Mouse (Mus musculus): ENCODE results near the gene Gpc6. TPM values are rescaled to one million over a fixed set of nuclear protein-coding genes. Genes with fewer than 3 reads are reported as not detected.

The Gpc6 gene
- polyA plus RNA-seq (2015; fragmentation: Nextera tagmentation; extraction: Ambion mirVana) = 66.2 and 66.3 TPM in 2 replicates

DNA sequence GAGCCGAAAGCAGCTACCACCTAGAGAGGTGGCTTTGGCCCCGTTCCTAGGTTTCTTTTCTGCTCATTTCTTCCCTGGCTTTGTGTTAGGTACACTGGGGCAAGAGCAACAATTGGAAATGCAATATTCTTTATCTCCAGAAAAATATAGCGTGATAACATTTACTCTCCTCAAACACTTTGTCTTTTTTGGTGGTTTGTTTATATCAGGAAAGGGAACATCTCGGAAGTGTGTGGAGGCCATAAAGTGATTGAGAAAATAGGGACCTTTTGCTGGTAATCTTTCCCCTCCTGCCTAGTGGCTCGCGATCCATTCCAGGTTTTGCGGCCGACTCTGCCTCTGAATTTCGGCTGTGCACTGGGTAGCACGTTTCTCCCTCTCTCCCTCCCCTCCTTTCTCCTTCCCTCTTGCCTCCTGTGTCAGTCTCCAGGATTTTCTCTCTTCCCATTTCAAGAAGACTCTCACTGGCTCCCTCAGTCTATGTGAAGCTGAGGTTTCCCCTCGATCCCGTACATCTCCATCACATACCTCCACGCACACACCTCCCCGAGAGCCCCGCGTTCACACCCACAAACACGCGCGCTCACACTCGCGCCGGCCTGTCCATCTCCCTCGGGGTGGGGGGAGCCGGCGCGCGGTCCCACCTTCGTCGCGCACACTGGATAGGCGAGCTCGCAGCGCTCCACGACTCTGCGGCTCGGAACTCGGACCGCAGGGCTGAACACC is at the start of gene Gpc6:
TSS of gene Gpc6 (plus strand) at position 440 of the 726 bp plus-strand sequence.
- Histone ChIP-seq H3K4me1 (peaks cover 25% of the 10 kb centered on the region), H3K27me3 (no peaks in the 10 kb centered on the region), H3K36me3 (no peaks in the 10 kb centered on the region), H3K4me2 (peak within 1 kb of the TSS; percentile 83), H3K27ac (peak within 1 kb of the TSS; percentile 98), H3K9me3 (replicated peaks) (no peaks in the 10 kb centered on the region), H3K9ac (peak within 1 kb of the TSS; percentile 93), H3K4me3 (replicated peaks) (peak within 1 kb of the TSS; percentile 80)
- ATAC-seq (replicated peaks; ENCODE audit: low FRiP score) = peak; percentile 75
- under 1% methylated on average over 38 of the region's 38 CpGs for WGBS

DNA sequence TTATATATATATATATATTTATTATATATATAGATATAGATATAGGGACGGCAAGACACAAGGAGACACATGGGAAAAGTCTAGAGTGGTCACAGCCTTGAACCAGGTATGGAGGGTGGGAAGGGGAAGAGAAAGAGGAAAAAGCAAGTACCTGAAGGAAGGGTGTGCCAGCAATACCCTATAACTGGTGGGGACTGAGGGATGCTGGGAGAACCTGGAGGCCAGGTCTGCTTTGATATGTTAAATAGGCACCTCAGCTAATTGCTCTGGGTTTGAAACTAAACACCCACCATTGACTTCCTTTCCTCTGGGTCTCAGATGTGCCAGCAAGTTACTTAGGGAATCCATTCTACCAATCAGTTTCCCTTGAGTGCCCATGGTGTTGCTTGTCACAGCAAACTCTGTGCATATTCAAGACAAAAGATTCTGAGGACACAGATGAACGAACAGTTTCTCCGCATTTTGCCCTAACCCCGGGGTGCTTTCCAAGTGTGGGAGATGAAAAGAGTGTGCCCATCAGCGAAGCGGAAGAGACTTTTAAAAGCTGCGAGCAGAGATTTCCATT is 42.6 kb upstream of the Gpc6 start:
- peak overlapping the region; percentile 28; the same call in 1 of the 2 replicates for H3K4me2 ChIP-seq
- WGBS = 44% methylated on average over 7 of the region's 7 CpGs
- H3K36me3 ChIP-seq = no peaks in the 10 kb centered on the region
- H3K27me3 ChIP-seq = no peaks in the 10 kb centered on the region
- H3K27ac ChIP-seq = no peak overlapping the region
- H3K4me1 ChIP-seq = no peaks in the 10 kb centered on the region
- ATAC-seq (replicated peaks; ENCODE audit: low FRiP score) = peak; percentile 66
- H3K9ac ChIP-seq = no peak overlapping the region
- H3K4me3 ChIP-seq (replicated peaks) = no peak overlapping the region
- H3K9me3 ChIP-seq (replicated peaks) = no peaks in the 10 kb centered on the region

DNA sequence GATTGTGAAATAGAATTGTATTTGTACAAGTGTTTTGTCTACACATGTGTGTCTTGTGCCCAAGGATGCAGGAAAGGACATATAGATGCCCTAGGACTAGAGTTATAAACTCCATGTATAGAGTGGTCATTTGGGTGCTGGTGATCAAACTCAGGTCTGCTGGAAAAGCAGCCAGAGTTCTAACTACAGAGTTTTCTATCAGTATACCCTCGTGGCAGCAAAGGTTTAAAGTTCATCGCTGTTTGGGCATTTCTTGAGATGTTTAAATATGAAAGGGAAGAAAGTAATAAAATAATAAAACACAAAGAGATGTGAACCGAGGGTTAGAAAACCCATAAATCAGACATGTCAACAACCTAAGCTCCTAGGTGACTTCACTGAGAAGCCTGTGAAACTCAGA is 30.8 kb upstream of the Gpc6 start:
- Histone ChIP-seq H3K4me2 (no peak overlapping the region), H3K36me3 (no peaks in the 10 kb centered on the region), H3K27ac (no peak overlapping the region), H3K4me3 (replicated peaks) (no peak overlapping the region), H3K4me1 (no peaks in the 10 kb centered on the region), H3K9ac (no peak overlapping the region), H3K9me3 (replicated peaks) (no peaks in the 10 kb centered on the region), H3K27me3 (no peaks in the 10 kb centered on the region)
- ATAC-seq (replicated peaks; ENCODE audit: low FRiP score) = no peak
- WGBS = 17% methylated on average over 3 of the region's 3 CpGs

DNA sequence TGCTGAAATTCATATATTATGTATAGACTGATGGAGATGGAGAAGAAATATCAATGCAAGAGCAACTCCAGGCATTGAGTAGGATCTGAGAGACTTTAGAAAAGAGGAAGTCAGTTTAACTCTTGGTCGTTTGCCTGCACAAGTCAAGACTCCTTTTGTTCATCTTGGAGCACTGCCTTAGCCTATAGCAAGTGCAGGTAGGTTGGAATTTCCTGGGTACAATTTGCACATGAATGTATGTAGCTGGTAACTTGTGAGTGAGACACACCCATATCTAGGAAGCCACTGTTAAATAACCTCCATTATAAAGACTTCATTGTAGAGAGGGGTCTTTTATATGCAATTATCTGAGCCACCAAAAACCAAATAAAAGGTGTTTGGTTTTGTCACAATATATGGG is 27.1 kb upstream of the Gpc6 start:
- 46% methylated on average over 1 of the region's 1 CpGs for WGBS
- Histone ChIP-seq H3K36me3 (no peaks in the 10 kb centered on the region), H3K27ac (no peak overlapping the region), H3K9me3 (replicated peaks) (no peaks in the 10 kb centered on the region), H3K4me1 (no peaks in the 10 kb centered on the region), H3K4me2 (no peak overlapping the region), H3K9ac (no peak overlapping the region), H3K4me3 (replicated peaks) (no peak overlapping the region), H3K27me3 (no peaks in the 10 kb centered on the region)
- no peak for ATAC-seq (replicated peaks; ENCODE audit: low FRiP score)

DNA sequence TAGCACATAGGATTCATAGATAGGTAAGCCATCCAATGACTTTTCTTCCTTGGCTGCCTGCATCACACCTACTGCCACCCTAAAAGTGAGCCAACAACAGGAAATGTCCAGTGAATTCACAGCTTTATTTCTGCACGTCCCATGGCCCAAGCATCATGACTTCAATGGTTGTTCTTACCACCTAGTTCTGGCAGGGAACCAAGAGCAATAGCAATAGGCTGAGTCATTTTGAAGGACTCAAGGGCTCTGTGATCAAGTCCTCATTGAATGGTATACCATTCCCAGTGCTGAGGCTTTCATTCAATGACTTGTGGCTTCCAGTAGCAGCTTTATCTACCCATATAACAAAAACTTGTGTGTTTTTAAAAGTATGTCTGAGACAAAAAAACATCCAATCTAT is 13.3 kb upstream of the Gpc6 start:
- Histone ChIP-seq H3K9me3 (replicated peaks) (no peaks in the 10 kb centered on the region), H3K4me3 (replicated peaks) (no peak overlapping the region), H3K27ac (no peak overlapping the region), H3K4me1 (no peaks in the 10 kb centered on the region), H3K36me3 (no peaks in the 10 kb centered on the region), H3K27me3 (no peaks in the 10 kb centered on the region), H3K9ac (no peak overlapping the region), H3K4me2 (no peak overlapping the region)
- ATAC-seq (replicated peaks; ENCODE audit: low FRiP score) = no peak
- WGBS = 64% methylated on average over 1 of the region's 1 CpGs

DNA sequence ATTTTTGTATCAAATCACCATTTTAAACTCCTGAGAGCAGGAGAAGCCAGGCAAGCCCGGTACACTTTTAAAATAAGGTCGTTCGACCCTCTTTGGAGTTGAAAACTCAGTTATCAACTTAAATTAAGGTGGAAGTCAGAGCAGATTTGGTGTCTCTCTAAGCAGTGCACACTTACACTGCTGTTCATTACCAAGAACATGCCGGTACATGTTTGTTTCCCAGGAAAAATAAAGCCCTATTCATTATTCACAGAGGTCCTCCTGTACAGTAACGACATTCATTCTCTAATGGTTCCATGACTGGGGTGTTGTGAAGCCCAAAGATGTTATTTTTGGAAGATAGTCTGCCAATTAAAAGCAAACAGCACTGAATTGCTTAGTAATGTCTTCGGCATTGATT is 8.2 kb upstream of the Gpc6 start:
- Histone ChIP-seq H3K27ac (no peak overlapping the region), H3K36me3 (no peaks in the 10 kb centered on the region), H3K9me3 (replicated peaks) (no peaks in the 10 kb centered on the region), H3K27me3 (no peaks in the 10 kb centered on the region), H3K4me3 (replicated peaks) (no peak overlapping the region), H3K4me2 (no peak overlapping the region), H3K9ac (no peak overlapping the region), H3K4me1 (no peaks in the 10 kb centered on the region)
- ATAC-seq (replicated peaks; ENCODE audit: low FRiP score) = no peak
- WGBS = 58% methylated on average over 6 of the region's 6 CpGs

DNA sequence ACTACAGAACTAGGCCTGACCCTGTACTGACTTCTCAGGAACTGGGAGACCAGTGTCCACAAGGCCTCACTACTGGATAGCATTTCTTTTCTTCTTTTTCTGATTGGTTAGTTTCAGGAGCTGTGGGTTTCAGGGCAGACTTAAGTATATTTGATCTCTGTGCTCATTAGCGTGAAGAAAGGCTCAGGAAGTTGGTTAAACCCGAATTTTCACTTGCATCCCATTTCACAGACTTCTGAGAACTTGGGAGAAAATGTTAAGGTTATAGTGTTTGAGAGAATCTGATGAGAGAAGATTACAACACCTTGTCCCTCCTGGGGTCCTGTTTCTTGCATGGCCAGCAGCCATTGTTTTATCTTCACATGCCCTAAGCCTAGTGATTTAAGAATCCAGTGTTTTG is 849 bp upstream of the Gpc6 start:
- Histone ChIP-seq H3K4me2 (peak overlapping the region; percentile 83), H3K9me3 (replicated peaks) (no peaks in the 10 kb centered on the region), H3K4me1 (peaks cover 25% of the 10 kb centered on the region), H3K27ac (peak overlapping the region; percentile 98), H3K4me3 (replicated peaks) (peak overlapping the region; percentile 80), H3K9ac (no peak overlapping the region), H3K36me3 (no peaks in the 10 kb centered on the region), H3K27me3 (no peaks in the 10 kb centered on the region)
- no peak for ATAC-seq (replicated peaks; ENCODE audit: low FRiP score)
- WGBS = 26% methylated on average over 2 of the region's 2 CpGs

DNA sequence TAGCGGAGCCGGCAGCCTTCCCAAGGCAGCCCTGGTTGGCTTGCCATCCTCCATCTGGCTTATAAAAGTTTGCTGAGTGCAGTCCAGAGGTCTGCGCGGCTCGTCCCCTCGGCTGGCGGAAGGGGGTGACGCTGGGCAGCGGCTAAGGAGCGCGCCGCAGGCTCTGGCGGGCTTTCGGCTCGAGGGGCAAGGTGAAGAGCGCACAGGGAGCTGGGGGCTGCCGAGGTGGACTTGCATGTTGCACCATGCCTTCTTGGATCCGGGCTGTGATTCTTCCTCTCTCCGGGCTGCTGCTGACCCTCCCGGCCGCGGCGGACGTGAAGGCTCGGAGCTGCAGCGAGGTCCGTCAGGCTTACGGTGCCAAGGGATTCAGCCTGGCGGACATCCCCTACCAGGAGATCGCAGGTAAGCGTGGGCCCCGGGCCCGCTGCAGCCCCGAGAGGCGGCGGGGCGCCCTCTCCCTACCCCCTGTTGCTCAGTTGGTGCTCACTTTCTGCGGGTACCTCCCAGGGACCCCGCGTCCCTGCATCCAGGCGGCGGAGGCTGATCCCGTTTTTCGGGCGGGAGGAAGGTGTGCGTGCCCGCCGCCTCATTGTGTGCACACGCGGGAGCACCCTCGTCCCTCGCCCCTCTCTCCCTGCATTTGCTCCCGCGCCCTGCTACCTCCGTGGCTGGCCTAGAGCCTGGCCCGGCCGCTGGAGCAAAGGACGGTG is 732 bp downstream of the Gpc6 start:
- Histone ChIP-seq H3K4me3 (replicated peaks) (peak overlapping the region; percentile 80), H3K4me2 (peak overlapping the region; percentile 83), H3K9ac (peak overlapping the region; percentile 93), H3K27me3 (no peaks in the 10 kb centered on the region), H3K36me3 (no peaks in the 10 kb centered on the region), H3K4me1 (peaks cover 25% of the 10 kb centered on the region), H3K27ac (peak overlapping the region; percentile 98), H3K9me3 (replicated peaks) (no peaks in the 10 kb centered on the region)
- WGBS = under 1% methylated on average over 57 of the region's 58 CpGs
- ATAC-seq (replicated peaks; ENCODE audit: low FRiP score) = peak; percentile 54

DNA sequence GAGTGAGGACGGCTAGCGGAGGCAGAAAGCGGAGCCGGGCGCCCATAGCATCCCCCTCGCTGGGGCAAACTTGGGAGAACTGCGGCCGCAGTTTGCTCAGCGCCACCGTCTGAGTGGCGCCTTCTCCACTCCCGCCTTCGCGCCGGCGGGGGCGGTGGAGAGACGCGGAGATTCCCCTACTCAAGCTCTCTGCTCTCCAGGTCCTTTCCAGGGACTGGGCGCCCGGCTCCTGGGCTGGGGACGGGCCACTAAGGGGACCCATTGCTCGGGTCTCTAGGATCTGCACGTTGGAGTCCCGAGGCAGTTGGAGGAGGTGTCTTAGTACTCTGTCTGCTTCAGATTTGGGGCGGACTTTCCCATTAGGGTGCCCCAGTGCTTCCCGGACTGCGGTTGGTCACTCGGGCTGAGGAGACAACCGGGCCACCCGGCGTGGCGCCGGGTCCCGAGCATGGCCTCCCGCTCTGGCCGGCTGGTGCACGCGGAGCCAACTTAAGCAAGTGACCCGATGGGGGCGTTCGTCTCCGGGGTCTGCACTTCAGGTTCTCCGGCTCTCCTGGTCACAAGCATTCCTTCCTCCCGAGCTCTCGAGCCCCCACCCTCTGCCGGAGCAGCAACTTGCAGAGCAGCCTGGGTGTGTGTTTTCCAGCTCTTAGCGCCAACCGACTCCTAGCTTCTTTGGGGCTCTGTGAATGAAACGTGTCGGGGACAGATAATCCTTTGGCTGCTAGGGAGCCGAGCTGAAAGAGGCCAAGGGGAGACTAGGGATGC is 1.5 kb downstream of the Gpc6 start:
- peak; percentile 83 for ATAC-seq (replicated peaks; ENCODE audit: low FRiP score)
- WGBS = 0% methylated on average over 52 of the region's 52 CpGs

DNA sequence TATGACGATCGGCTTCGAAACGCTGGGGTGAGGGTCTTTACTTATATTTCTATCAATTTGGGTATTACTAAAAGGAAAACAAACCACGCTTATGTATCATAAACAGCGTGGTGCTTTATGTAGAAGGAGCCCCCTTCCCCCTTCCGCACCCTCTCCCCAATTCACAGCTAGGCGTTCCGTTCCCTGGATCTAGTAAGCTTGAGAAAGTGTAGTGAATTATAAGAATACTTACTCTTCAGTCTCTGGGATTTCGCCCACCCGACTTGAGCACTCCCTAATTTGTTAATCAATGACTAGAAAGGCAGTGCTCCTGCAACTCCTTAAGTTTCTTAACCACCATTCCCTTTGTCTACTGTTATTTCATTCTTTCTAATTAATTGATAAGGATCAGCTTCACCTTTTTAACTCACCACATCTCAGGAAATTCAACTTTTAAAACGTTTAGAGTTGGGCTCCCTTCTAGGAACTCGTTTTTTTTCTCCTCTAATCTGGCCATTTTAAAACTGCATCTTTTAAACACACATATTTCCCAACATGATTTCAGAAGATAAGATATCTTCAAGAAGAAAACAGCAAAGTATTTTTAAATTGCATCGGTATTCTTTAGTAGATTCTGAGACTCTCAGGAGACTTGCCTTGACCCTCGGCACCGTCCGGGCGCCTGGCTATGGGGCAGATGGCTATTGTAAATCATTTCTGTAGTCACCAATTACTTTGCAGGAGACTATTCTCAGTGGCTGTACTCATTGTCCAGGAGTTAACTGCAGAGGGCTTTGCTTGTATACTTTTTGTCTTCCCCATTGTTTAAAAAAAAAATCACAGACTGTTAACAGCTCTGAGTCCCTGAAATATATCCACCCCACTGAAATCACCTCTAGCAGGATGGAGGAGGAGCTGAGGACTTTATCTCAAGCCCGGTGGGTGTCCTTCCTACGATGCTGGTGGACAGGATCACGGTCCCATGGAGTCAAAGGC is 2.5 kb downstream of the Gpc6 start:
- ATAC-seq (replicated peaks; ENCODE audit: low FRiP score) = 0 out of 2 replicates have a peak, but pooled peaks have one; percentile 3
- H3K36me3 ChIP-seq = no peaks in the 10 kb centered on the region
- H3K9me3 ChIP-seq (replicated peaks) = no peaks in the 10 kb centered on the region
- peaks cover 27% of the 10 kb centered on the region for H3K4me1 ChIP-seq
- H3K9ac ChIP-seq = peak overlapping the region; percentile 93
- H3K27me3 ChIP-seq = no peaks in the 10 kb centered on the region
- under 1% methylated on average over 21 of the region's 21 CpGs for WGBS
- H3K4me3 ChIP-seq (replicated peaks) = peak overlapping the region; percentile 80
- H3K27ac ChIP-seq = peak overlapping the region; percentile 98
- peak overlapping the region; percentile 83 for H3K4me2 ChIP-seq

More for the DNA sequence above, 1.5 kb downstream of the Gpc6 start:
- H3K27ac ChIP-seq = peak overlapping the region; percentile 98
- peak overlapping the region; percentile 93 for H3K9ac ChIP-seq
- no peaks in the 10 kb centered on the region for H3K36me3 ChIP-seq
- peak overlapping the region; percentile 83 for H3K4me2 ChIP-seq
- peak overlapping the region; percentile 80 for H3K4me3 ChIP-seq (replicated peaks)
- H3K4me1 ChIP-seq = peaks cover 25% of the 10 kb centered on the region
- H3K27me3 ChIP-seq = no peaks in the 10 kb centered on the region
- no peaks in the 10 kb centered on the region for H3K9me3 ChIP-seq (replicated peaks)

DNA sequence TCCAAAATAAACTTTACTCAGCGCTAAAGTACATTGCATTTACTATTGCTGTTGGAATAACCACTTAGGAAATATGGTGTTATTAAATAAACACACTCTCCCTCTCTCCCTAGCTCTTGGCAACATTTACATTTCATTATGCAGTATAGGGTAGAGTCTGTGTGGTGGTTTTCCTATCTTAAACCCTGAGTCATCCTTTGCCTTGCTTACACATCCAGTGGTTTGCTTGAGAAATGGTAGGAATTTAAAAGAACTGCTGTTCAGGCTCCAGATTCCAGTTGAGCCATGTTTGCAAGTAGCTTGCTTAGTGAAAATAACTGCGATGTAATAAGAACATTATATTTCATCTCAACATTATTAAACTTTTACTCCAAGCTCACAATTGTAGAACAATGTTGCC is 3.3 kb downstream of the Gpc6 start:
- Histone ChIP-seq H3K9ac (peak overlapping the region; percentile 93; the same call in 1 of the 2 replicates), H3K27me3 (no peaks in the 10 kb centered on the region), H3K9me3 (replicated peaks) (no peaks in the 10 kb centered on the region), H3K36me3 (no peaks in the 10 kb centered on the region), H3K27ac (peak overlapping the region; percentile 98), H3K4me3 (replicated peaks) (peak overlapping the region; percentile 80), H3K4me2 (peak overlapping the region; percentile 83), H3K4me1 (peaks cover 27% of the 10 kb centered on the region)
- 28% methylated on average over 2 of the region's 2 CpGs for WGBS
- ATAC-seq (replicated peaks; ENCODE audit: low FRiP score) = no peak
